Mouse (Mus musculus) testis, adult 2 months (tissue): ENCODE data around the gene Rnd2. TPM values are rescaled to one million over a fixed set of nuclear protein-coding genes. Genes with fewer than 3 reads are reported as not detected.
"Not testable (repeated sequence)": the region's sequence is repeated elsewhere in the genome, so short reads cannot be mapped to it uniquely, and the experiment has no call there.

Source experiments
- H3K27ac ChIP-seq: fragments of 200-500 bp; 2 replicates; pipeline ENCODE4 v1.5.1; 2012; ENCODE audit warnings: low read depth, low read length; ENCODE audit not compliant: control insufficient read depth, insufficient read depth
- H3K27me3 ChIP-seq: fragments of 200-500 bp; 2 replicates; pipeline ENCODE4 v1.6.1; 2012; ENCODE audit warnings: mild to moderate bottlenecking, low read length, moderate library complexity; ENCODE audit not compliant: control insufficient read depth, insufficient read depth
- H3K36me3 ChIP-seq: fragments of 200-500 bp; 2 replicates; pipeline ENCODE4 v1.6.1; 2012; ENCODE audit warnings: mild to moderate bottlenecking, low read length; ENCODE audit not compliant: control insufficient read depth, insufficient read depth
- H3K4me1 ChIP-seq: fragments of 200-500 bp; 2 replicates; pipeline ENCODE4 v1.6.1; 2012; ENCODE audit warnings: low read length; ENCODE audit not compliant: control insufficient read depth, insufficient read depth
- H3K4me3 ChIP-seq: fragments of 200-500 bp; 2 replicates; pipeline ENCODE4 v1.5.1; 2012; ENCODE audit warnings: low read depth, mild to moderate bottlenecking, low read length, moderate library complexity, mixed read lengths; ENCODE audit not compliant: control insufficient read depth
- CTCF ChIP-seq: fragments of 200-500 bp; IDR thresholded peaks from 2 replicates; pipeline ENCODE4 v1.5.1; 2012; ENCODE audit warnings: low read depth, mild to moderate bottlenecking, inconsistent platforms, low read length, moderate library complexity; ENCODE audit not compliant: control insufficient read depth, insufficient read depth, insufficient replicate concordance
- POLR2A ChIP-seq: fragments of 200-500 bp; IDR thresholded peaks from 2 replicates; pipeline ENCODE4 v1.6.1; 2012; ENCODE audit warnings: low read depth, mild to moderate bottlenecking, inconsistent platforms, low read length, moderate library complexity; ENCODE audit not compliant: control insufficient read depth
- polyA plus RNA-seq: library from polyadenylated mRNA; depleted of rRNA; stranded (reverse); fragments of >200 nt; gene quantifications from 2 replicates; pipeline ENCODE4 v1.2.3, GENCODE M21; 2012

Rnd2 gene
- polyA plus RNA-seq, 1 experiment: 21.1 TPM

GRCm38 (mm10) chr11:101436916-101437315 lies 27.9 kb upstream of the Rnd2 start:
- H3K27me3 ChIP-seq: no peaks in the 10 kb centered on the region
- H3K36me3 ChIP-seq: peaks cover 2% of the 10 kb centered on the region
- H3K4me1 ChIP-seq: no peaks in the 10 kb centered on the region; the same call in 1 of the 2 replicates

DNA sequence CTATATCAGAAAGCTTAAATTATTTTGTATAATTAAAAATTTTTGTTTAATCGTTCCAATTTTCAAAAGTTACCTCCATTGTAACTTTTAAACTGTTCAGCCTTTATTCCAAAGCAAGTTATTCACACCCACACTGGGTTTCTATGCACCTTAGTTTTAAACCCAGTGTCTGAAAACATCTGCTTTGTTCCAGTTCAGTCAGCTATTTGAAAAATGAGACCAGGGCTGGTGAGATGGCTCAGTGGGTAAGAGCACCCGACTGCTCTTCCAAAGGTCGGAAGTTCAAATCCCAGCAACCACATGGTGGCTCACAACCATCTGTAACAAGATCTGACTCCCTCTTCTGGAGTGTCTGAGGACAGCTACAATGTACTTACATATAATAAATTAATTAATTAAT lies 26.8 kb upstream of the Rnd2 start:
- H3K27me3 ChIP-seq, H3K27ac ChIP-seq, H3K36me3 ChIP-seq, H3K4me3 ChIP-seq, H3K4me1 ChIP-seq: not testable (repeated sequence)

More at GRCm38 (mm10) chr11:101436916-101437315, 27.9 kb upstream of the Rnd2 start:
- Histone ChIP-seq H3K27ac (no peak overlapping the region), H3K4me3 (no peak overlapping the region)
- TF ChIP-seq POLR2A: no peak
- no peak for TF ChIP-seq CTCF

GRCm38 (mm10) chr11:101441450-101442126 lies 23.2 kb upstream of the Rnd2 start:
- H3K27me3 ChIP-seq, H3K4me1 ChIP-seq, H3K36me3 ChIP-seq: not testable (repeated sequence)
- H3K27ac ChIP-seq: 0 out of 2 replicates have a peak overlapping the region, but pooled peaks have one; percentile 26
- peak overlapping the region; percentile 81 for H3K4me3 ChIP-seq

DNA sequence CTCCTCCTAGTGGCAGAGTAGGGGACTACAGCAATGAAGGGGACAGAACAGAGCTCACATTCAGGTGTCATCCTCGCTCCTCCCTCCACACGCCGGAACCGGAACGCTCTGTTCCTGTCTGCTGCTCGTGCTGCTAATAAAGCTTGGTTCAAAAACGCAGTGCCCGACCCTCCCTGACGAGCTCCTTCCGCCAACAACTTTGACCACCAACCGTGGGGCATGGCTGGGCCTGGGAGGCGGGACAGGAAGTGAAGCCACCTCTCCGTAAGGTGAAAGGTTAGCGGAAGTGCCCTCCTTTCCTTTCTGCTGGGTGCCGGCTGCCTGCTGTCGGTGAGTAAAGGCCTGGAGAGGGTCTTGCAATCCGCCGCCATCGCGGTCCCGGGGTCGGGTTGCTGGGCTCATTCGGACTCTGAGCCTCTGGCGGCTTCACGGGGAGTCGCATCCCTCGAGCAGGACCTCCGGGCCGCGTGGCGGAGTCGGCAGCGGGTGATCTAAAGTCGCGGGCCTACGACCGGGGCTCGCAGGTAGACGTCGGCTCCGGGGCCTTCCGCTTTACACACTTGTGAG lies 22.6 kb upstream of the Rnd2 start, which contains the start of gene Rpl27:
Gene Rpl27, plus strand, starts transcription at position 172 of the 567 bp plus-strand sequence.
- peak within 1 kb of the TSS; percentile 81 for H3K4me3 ChIP-seq
- TF ChIP-seq POLR2A: peak; percentile 89
- peak; percentile 75; the same call in 1 of the 2 replicates for TF ChIP-seq CTCF
- H3K4me1 ChIP-seq: no peaks in the 10 kb centered on the region; the same call in 1 of the 2 replicates
- H3K27me3 ChIP-seq: no peaks in the 10 kb centered on the region
- H3K27ac ChIP-seq: peak within 1 kb of the TSS; percentile 82
- peaks cover 4% of the 10 kb centered on the region for H3K36me3 ChIP-seq

- peaks cover 4% of the 10 kb centered on the region for H3K36me3 ChIP-seq
- H3K27ac ChIP-seq: peak overlapping the region; percentile 82
- no peak for TF ChIP-seq CTCF
- TF ChIP-seq POLR2A: no peak
- peak overlapping the region; percentile 81 for H3K4me3 ChIP-seq
- H3K4me1 ChIP-seq: no peaks in the 10 kb centered on the region; the same call in 1 of the 2 replicates
- H3K27me3 ChIP-seq: no peaks in the 10 kb centered on the region
Measured at GRCm38 (mm10) chr11:101442760-101443159, 22.0 kb upstream of the Rnd2 start.

DNA sequence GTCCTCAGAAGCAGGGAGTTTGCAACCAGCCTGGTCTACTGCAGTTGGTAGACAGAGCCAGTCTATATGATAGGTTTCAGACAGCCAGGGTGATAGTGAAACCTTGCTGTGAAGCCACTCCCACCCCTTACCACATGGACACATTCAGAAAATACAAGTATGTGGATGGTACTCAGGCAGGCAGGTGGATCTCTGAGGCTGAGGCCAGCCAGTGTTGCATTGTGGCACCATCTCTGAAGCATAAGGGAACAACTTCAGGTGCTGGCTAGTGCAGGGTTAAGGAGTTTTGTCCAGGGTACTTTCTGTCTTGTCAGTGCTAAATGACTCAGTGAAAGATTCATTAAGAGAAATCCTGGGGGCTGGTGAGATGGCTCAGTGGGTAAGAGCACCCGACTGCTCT lies 18.5 kb upstream of the Rnd2 start:
- no peak overlapping the region for H3K27ac ChIP-seq
- peaks cover 4% of the 10 kb centered on the region for H3K36me3 ChIP-seq
- no peaks in the 10 kb centered on the region for H3K27me3 ChIP-seq
- no peak overlapping the region for H3K4me3 ChIP-seq
- no peaks in the 10 kb centered on the region; the same call in 1 of the 2 replicates for H3K4me1 ChIP-seq
- no peak for TF ChIP-seq POLR2A

GRCm38 (mm10) chr11:101446860-101447259 lies 17.9 kb upstream of the Rnd2 start:
- not testable (repeated sequence) for H3K27ac ChIP-seq, H3K36me3 ChIP-seq, H3K4me1 ChIP-seq, H3K27me3 ChIP-seq, H3K4me3 ChIP-seq

DNA sequence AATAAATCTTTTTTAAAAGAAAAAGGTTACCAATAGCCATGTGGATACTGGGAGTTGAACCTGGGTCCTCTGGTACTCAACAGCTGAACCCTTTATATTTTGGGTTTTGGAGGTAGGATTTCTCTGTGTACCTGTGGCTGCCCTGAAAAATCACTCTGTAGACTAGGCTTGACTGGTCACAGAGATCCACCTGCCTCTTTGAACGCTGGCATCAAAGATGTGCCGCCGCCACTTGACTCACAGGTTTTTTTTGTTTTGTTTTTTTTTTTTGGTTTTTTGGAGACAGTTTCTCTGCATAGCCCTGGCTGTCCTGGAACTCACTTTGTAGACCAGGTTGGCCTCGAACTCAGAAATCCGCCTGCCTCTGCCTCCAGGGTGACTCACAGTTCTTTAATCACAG lies 17.0 kb upstream of the Rnd2 start:
- H3K27ac ChIP-seq: no peak overlapping the region
- no peaks in the 10 kb centered on the region for H3K27me3 ChIP-seq
- H3K4me3 ChIP-seq: no peak overlapping the region
- H3K4me1 ChIP-seq: no peaks in the 10 kb centered on the region
- peaks cover 4% of the 10 kb centered on the region for H3K36me3 ChIP-seq
- TF ChIP-seq POLR2A: no peak
- TF ChIP-seq CTCF: no peak
